Mouse (Mus musculus) kidney, adult 8-10 months (tissue): Measurements from ENCODE around the gene Sertad4.

Source experiments
- DNase-seq, 2 experiments: peaks; one replicate each; pipeline ENCODE4 v3.0.0; 2022

Sertad4 gene

DNA sequence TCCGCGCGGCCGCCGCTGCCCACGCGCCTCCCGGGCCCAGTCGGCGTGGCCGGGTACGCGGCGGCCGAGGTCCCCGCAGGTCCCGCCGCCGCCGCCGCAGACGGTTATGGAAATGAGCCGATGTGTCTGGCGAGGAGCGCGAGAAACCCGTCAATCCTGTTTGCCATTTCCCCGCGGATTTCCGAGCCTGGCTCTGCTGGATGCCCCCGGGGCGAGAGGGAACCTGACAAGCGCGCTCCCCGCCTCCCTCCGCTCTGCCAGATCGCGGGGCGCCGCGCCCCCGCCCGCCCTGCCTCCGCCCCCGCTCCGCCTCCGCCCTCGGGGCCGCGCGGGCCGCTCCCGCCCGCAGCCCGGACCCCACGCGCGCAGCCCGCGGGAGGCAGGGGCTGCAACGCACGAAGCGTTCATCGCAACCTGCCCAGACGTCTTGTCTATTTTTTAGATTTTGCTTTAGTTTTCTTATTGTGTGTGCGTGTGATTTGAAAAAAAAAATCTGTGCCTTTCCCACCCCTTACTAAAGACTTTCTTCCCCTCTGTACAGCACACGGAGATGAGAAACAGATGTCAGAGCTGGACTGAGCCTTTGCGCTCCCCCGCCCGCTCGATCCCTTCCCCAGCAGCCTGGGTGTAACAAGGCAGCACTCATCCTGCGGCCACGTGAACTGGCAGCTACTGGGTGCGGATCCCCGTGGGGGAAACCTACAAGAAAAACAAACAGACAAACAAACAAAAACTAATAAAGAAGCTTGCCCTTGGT lies at the start of gene Sertad4:
TSS of gene Sertad4 (minus strand) at position 283 of the 757 bp plus-strand sequence.
- DNase-seq, result peak; percentile 38 to 46

DNA sequence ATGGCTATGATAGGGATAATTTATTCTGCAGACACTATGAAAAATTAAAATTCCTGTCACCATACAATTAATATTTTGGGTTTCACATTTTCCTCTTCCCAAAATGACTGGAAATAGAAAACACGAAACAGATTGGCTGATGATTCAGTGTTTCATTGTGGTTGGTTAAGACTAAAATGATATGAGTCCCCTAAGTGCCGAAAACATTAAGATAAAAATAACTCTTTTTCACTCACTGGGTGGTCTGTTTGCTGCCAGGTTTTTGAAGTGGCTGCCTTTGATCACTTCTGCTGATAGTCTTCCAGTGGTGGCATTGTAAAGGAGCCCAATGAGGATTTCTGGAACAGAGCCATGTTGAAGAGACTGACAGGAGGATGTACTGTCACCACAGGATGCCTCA lies 46.0 kb upstream of the Sertad4 start:
- DNase-seq, result no peak

DNA sequence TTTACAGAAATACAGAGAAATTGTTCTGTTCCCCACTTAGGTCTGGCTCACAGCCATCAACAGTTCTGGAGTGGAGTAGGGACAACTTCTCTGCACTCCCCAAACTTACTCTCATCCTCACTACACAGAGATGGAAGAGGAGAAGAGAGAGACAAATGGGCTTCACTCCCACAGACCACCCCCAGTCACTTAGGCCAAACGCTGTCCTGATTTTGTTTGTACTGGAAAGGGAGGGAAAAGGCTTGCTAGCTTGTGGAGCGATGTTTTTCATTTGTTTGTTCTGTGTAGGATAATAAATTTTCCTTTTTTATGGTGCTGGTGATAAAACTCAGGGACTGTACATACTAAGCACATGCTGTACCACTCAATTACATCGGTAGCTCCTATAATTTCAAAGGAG lies 45.4 kb upstream of the Sertad4 start:
- no peak for DNase-seq

DNA sequence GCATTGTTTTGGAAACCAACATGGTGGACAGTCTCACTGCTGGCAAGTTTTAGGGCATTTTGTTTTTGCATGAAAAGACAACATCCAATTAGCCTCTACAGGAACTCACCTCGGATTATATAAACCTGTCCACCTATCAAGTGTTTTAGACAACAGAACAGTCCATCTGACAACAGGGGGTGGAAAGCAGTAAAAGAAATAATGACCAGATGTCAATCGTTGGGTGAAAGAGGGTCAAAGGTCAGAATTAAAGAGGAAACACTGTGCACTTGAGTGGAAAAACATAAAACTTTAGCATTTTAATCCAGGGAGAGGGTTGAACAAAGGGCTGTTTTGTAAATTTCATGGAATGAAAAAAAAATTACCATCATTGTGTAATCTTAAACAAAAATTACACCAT lies 43.2 kb upstream of the Sertad4 start:
- no peak for DNase-seq

DNA sequence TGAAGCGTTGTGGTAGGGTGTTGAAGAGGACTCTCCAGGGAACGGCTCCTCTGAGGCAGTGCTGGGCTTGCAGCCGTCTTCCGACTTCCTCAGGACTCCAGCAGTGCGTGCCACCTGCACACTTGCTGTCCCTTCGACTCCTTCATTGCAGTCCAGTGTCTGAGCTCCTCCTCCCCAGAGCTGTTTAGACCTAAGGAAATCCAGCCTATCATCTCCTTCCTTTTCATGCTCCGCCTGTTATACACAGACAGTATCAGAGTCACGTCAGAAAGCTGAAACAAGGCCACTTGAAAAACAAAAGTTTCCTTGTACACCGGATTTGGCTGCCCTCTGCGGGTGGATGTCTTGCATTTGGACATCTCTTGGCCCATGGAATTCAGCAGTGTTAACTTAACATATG lies 41.7 kb upstream of the Sertad4 start:
- no peak for DNase-seq

DNA sequence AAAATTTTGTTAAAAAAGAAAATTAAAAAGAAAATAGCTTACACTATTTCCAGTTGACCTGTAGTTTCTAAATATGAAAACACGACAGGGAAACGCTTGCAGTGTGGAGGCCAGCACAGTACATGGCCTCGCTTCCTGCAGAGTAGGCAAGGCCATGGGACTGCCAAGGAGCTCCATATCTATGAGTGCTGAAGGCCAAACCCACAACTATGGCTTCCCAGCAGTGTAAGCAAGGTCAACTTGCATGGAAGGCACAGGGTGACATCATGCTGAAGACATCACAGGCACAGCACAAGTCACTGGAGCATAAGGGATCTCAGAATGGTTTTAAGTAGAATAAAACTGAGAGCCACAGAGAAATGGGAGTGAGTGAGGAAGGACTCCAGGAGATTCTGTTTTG lies 40.5 kb upstream of the Sertad4 start:
- no peak for DNase-seq

DNA sequence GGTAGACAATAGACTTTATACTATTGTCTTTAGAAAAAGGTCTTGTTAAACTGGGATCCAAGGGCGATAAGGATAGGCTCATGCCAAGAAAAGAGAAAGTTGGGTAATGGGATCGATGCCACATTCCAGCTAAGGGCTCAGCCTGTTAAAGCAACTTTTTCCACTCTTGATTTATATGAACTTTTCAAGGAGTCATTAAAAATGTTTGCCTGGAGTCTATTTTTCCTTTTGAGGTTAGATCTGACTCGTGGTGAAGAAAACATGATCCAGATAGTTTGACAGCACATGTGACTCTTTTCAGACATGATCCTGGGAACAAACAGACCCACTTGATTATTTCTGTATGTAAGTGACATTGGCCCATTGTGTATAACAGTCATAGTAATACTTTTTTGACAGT lies 35.2 kb upstream of the Sertad4 start:
- DNase-seq, result no peak

DNA sequence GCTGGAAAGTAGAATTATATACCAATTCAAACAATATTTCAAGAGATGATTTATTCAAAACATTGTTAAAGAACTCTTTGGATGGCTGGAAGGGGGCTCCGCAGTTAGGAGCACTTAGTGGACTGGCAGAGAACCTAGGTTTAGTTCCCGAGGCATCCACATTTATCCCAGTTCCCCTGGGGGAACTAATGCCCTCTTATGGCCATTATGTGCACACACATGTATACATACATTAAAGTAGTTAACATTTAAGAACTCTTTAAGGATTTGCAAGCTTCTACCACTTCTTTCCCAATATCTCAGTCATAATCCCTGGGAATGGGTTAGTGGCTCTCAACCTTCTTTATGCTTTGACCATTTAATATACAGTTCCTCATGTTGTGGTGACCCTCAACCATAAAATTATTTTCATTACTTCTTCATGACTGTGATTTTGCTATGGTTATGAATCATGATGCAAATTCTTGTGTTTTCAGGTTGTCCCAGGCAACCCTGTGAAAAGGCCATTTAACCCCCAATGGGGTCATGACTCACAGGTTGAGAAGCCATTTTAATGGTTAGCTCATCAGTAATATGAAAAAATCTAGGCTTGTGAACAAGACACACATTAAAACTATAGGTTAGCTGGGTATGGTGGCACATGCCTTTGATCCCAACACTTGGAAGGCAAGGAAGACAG lies 27.2 kb upstream of the Sertad4 start:
- no peak for DNase-seq

DNA sequence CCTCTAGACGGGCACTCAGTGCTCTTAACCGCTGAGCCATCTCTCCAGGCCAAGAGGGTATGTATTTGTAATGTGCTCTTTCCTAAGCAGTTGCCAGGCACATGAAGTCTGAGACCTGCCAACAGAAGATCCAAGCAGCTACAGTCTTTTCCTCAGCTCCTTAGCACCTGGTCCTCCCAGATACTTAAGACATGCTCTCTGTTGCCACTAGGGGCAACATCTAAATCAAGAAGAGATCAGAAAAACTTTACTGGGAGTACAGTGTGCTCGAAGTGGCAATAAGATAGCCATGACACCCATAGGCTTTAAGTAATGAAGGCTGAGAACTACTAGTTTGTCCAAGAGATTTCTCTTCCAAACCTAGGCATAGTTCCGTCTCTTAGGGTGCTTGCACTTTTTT lies 24.6 kb upstream of the Sertad4 start:
- DNase-seq, result no peak

DNA sequence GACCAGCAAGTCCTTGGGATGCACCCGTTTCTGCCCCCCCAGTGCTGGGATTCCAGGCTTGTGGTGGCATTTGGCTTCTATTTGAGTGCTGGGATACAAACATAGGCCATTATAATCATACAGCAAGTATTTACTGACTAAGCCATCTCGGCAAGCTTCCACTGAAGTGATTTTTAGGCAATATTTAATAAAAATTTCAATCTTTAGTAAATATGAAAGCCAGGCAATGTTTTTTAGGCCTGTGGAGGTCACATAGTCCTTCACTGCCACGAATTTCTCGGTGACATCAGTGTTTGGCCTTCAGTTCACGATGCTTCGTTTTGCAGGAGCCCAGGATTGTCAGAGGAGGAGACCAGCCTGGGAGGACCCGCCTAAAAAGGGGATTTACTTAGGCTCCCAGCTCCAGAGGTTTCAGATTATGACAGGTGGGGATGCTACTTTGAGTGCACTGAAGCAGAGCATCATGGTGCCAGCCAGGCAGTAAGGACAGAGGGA lies 23.6 kb upstream of the Sertad4 start:
- DNase-seq, result no peak

DNA sequence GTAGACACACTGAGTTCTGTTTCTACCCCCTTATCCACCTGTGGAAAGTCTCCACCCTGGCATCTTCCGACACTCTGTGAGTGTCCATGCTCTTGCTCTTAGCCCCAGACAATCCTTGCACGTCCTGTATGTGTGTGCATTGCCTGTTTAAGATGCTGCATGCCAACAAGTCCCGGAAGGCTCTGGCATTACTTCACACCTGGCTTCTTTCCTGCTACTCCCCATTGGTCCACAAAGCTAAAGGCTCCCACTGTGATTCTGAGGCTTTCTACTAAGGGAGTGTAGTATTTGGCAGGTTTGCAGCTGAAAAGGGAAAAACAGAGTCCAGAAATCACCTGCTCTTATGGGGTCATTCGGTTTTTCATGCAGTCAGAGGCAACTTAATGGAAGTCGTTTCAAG lies 17.3 kb upstream of the Sertad4 start:
- DNase-seq, result no peak

DNA sequence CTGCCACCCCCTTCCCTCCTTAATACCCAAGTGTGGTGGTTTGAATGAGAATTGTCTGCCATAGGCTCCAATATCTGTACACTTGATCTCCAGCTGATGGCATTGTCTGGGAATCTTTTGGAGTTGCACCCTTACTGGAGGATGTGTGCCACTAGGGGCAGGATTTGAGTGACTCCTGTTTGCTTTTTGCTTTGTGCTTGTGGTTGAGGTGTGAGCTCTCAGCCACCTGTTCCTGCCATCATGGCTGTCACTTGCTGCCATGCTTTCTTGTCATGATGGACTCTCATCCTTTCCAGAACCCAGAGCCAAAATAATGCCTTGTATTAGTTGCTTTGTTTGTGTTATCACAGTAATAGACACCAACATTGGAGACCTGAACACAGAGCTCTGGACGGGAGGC lies 14.2 kb upstream of the Sertad4 start:
- no peak for DNase-seq

DNA sequence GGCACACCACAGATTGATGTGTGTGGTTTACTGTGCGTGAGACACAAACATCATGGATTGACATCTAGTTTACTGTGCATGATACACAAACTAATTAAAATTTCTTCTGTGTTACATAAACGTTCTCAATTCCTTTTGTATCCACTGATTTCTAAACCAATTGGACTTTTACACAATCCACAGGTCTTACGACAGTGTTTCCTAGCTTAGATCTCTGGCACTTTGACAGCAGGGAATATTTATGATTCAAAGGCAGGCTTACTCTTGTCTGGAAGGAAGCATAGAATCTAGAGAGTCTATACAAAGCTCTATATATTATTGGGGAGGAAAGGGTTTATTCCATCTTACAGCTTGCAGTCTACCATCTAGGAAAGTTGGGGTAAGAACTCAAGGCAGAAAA lies 8.9 kb upstream of the Sertad4 start:
- no peak for DNase-seq

DNA sequence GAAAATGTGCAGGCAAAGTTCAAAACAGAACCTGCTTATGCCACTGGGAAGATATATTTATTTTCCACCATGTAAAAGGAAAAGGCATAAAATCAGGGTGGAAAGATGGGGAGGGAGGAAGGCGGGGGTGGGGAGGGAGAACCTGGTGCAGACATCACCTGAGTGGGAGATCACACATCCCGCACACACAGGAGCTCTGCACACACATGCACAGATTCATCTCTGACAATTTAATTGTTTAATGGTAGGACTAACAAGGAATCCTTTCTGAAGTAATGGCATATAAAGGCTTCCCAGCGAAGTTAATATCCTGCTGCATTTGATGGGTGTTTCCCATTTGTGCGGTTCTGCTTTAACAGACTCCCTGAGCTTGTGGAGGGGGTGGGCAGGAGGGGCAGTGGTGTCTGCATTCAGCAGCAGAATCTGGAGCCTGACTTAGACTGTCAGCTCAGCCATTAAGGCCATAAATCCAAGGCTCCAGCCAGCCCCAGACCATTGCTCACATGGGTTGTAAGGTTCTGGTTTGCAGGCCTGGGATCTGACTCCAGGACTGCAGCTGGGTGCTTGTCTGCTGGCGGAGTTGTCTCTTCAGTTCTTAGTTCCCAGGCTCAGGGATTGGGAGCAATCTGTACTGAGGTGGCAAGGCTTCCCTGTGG lies 5.9 kb upstream of the Sertad4 start:
- DNase-seq, result no peak

DNA sequence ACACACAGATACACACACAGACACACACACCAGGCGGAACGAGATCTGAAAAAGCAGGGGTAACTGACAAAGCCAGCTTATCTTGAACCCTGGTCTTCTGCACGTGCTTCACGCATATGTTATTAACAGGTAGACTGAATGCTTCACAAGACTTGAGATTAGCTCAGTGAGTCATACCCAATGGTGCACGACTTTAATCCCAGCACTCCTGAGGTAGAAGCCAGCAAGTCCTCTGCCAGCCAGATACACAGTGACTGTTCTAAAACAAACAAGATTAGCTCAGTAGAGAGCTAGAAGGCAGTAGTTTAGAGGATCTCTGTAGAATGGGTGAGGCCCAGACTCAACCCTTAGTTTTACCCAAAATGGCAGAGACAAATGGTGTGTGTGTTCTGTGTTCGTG lies 4.7 kb upstream of the Sertad4 start:
- no peak for DNase-seq

DNA sequence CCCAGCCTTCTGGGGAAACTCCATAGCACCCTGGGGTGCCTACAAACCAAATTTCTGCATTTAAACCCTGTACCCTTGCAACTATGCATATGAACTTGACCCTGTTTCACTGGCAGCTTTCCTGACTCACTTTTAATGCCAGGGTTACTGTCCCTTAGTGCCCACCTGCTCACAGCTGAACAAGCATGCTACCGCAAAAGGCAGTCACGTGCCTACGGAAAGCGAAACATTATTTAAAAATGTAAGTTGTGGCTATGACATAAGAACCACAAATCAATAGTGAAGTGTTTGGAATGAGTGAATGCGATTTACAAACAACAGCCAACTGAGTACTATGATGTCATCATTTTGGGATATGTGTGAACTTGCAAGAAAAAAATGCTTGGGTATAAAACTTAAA lies 2.0 kb upstream of the Sertad4 start:
- no peak for DNase-seq

DNA sequence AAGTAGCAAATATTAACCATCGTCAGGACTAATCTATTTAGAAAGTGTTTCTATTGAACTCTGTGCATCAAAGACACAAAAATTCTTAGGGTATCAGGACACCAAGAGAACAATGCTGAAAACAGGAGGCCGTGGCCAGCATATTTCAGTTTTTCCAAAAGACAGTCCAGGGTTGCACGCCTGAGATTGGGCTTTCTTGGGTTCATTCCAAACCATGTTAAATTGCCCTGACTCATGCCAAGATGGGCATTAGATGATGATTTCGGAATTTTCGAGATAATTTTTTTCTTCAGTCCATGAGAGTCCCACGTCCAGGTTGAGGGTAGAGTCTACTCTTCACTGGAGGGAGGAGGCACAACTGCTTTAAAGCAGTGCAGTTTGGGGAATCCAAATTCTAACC lies 1.4 kb upstream of the Sertad4 start:
- DNase-seq, result no peak

DNA sequence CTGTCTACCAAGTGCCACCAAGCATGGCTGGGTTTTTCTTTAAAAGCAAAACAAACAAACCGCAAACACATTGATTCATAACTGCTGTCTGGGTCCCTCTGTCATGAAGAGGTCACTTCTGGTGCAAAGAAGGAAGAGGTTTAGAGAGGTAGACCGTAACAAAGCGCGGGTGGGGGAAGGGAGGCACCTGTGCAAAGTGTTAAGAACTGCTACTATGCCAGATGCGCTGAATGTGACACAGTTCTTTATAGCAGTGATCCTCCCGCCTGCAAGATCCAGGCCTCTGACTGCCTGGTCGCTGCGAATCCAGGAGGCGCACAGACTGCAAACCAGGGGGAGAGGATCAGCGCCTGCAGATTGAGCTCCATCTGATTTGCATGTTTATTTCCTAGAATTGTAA lies 855 bp upstream of the Sertad4 start:
- DNase-seq, result no peak

DNA sequence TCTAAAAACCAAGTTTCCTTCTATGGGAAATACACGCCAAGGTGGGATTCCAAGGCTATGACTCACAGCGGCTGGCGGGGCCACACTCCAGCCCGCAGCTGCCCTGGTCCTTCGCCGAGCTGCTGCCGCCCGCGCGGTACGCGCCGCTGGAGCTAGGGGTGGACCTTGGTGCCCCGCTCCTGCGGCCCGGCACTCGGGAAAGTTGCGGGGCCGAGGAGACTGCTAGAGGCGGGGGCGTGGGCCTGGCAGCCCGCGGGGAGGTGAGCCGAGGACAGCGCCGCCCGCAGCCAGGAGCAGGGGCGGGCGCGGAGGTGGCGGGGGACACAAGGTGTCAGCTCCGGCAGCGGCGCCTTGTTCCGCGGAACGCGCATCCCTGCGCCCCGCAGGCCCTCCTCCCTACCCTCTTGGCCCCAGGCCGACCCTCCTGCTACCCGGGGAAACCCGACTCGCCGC lies 711 bp downstream of the Sertad4 start:
- peak in 1 of 2 experiments; percentile 21 for DNase-seq

DNA sequence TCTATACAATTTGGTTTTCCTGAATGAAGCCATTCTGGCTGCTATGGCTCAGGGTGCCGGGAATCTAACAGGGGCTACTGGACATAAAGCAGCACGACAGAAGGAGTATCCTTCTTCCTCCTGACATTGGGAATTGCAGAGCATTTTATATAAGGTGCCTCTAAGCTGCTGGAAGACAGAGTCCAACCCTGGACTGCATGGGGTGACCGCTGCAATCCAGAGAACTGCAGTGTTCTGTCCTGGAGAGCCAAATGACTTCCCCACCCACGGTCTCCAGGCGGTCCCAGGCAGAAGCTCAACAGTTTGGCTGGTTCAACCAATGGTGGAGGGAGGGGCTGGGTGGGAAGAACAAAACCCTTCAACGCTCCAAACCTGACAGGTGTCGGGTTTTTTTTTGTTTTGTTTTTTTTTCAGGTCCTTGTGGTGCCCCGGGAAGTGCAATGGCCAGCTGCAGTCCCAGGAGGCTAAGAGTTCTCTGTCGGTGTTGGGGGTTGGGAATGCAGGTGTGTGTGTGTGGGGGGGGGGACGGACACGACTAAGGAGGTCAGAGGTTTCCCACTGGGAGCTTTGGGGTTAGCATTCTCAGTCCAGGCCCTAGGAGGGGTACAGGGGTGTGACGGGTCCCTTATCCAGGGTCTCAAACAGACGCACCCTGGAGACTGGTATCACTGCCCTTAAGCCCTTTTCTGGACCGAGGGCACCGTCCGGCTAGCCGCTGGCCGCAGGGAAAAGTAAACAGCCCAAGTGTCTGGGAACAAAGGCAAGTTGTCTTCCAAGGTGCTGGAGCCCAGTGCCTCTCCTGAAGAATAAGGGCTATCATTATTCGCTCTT lies 1.4 kb downstream of the Sertad4 start:
- no peak for DNase-seq

DNA sequence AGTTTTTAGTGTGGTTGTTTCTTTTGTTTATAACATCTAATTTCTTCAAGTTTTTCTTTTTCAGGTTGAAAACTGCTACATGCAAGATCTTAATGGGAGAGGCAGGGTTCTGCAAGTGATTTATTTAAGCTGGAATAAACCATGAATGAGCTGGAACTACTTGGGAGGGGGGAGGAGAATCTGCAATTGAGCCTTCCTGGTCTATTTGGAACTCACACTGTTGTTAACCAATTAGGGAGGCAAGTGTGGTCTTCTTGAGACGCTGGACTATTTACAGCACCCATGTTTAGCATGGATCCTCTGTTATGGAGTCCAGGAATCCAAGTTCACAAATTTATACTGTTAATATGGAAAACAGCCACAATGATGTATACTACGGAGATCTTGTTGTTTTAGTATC lies 2.1 kb downstream of the Sertad4 start:
- DNase-seq, result no peak

DNA sequence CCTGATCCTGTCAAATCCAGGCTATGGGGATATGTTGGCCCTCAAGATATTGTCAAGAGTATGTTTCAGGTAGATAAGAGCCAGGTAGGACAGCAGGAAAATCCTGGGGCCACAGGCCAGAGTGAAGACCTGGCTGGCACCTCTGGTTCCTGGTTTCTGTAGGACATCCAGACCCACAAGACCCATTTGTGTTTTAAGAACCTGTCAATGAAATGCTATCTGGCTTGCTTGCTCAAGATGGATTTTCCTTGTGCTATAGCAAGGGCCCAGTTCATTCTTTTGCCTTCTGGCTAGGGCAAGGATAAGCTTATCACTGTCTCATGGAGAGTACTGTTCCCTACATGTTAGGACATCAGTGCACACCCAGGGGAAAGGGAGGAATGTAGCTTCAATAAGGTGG lies 3.5 kb downstream of the Sertad4 start:
- DNase-seq, result no peak

DNA sequence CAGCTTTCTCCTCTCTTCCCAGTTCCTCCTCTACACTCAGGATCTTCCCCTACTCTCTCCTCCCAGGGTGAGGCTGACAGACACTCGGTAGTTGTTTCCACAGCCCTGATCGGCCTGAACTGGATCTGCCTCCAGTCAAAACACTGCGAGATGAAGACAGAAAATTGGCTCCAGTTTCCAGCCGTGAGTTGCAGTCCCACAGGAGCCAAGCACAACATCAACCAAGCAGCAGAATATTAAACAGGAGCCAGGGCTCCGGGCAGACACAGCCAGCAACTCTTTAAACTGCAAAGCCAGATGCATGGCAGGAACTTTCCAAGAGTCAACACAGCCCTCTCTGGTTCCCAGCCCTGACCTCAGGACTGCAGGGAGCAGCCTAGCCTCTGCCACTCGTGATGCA lies 3.9 kb downstream of the Sertad4 start:
- DNase-seq, result peak; percentile 33 to 43
